Mouse (Mus musculus) midbrain, embryonic 13.5 days (tissue): Measurements from ENCODE around the gene Gm49027. TPM values are rescaled to one million over a fixed set of nuclear protein-coding genes. Genes with fewer than 3 reads are reported as not detected.
"Not testable (repeated sequence)": the region's sequence is repeated elsewhere in the genome, so short reads cannot be mapped to it uniquely, and the experiment has no call there.

ENCODE experiments used
- ATAC-seq: fragments of 200-750 bp; cut with Nextera tagmentation; 2 replicates; pipeline ENCODE4 v1.8.0; 2017; ENCODE audit warnings: mild to moderate bottlenecking, moderate TSS enrichment, moderate library complexity
- H3K27ac ChIP-seq: fragments of 300-500 bp; sonication (generic); 2 replicates; pipeline ENCODE4 v1.5.1; 2015; ENCODE audit warnings: inconsistent platforms, mild to moderate bottlenecking, moderate library complexity
- H3K27me3 ChIP-seq: fragments of 300-500 bp; sonication (generic); 2 replicates; pipeline ENCODE4 v1.6.1; 2015; ENCODE audit warnings: mild to moderate bottlenecking, inconsistent platforms
- H3K36me3 ChIP-seq: fragments of 300-500 bp; sonication (generic); 2 replicates; pipeline ENCODE4 v1.6.1; 2015; ENCODE audit warnings: mild to moderate bottlenecking, inconsistent platforms
- H3K4me1 ChIP-seq: fragments of 300-500 bp; sonication (generic); replicated peaks from 2 replicates; pipeline ENCODE4 v1.6.1; 2015; ENCODE audit warnings: inconsistent platforms
- H3K4me2 ChIP-seq: fragments of 300-500 bp; sonication (generic); replicated peaks from 2 replicates; pipeline ENCODE4 v1.6.1; 2015; ENCODE audit warnings: moderate library complexity, mild to moderate bottlenecking, inconsistent platforms
- H3K4me3 ChIP-seq: fragments of 300-500 bp; sonication (generic); replicated peaks from 2 replicates; pipeline ENCODE4 v1.5.1; 2015; ENCODE audit warnings: mild to moderate bottlenecking, inconsistent platforms
- H3K9ac ChIP-seq: fragments of 300-500 bp; sonication (generic); replicated peaks from 2 replicates; pipeline ENCODE4 v1.6.1; 2015; ENCODE audit warnings: mild to moderate bottlenecking, inconsistent platforms
- H3K9me3 ChIP-seq: fragments of 300-500 bp; sonication (generic); 2 replicates; pipeline ENCODE4 v1.6.1; 2016; ENCODE audit warnings: mild to moderate bottlenecking, inconsistent platforms
- WGBS: fragments of 180-500 bp; shearing (Covaris S2); methylation state at CpG from one replicate; pipeline ENCODE4 v1.1.7; 2015; 5-methylcytosine and 5-hydroxymethylcytosine counted together
- polyA plus RNA-seq: library from polyadenylated mRNA; unstranded; fragments of >200 nt; fragmentation: Nextera tagmentation; extraction: Ambion mirVana; gene quantifications from 2 replicates; pipeline ENCODE4 v1.2.1, GENCODE M21; 2015

The Gm49027 gene
- polyA plus RNA-seq, 1 experiment from 2014 or later: 1.5 TPM

DNA sequence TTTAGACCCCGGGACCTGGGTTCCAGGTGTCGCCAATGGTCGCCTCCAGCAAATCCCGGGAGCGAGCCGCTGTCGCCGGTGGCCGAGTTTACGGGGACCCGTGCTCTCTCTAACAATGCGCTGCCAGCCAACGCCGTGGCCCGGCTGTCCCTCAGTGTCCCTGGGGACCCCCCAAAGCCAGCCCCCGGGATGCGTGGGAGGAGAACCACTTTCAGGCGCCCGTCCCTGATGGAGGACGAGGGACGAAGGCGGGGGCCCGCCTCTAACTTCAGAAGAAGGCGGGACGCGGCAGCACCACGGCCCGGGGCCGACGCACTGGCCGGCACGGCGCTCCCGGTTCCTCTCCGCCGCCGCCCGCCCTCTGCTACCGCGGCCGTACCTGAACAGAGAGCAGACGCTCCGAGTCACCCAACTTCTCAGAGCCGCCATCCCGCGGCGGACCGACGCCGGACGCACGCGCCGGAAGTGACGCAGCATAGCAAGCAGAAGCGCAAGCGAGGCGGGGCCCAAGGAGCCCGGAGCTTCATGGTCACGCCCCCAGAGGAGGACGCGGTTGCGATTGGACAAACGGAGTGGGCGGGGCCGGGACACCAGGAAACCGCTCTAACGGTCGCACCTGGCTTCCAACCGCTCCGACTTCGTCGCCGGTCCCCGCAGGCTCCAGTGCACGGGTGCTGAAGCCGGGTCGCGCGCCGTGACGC is 1.4 kb downstream of the Gm49027 start, which contains the start of gene Diablo:
Diablo (minus strand) TSS at position 485 of the 701 bp plus-strand sequence.
- no peaks in the 10 kb centered on the region for H3K9me3 ChIP-seq
- WGBS: under 1% methylated on average over 82 of the region's 82 CpGs
- H3K36me3 ChIP-seq: peaks cover 23% of the 10 kb centered on the region
- H3K4me3 ChIP-seq: peak within 1 kb of the TSS; percentile 88
- peak; percentile 98 for ATAC-seq
- peak within 1 kb of the TSS; percentile 73 for H3K27ac ChIP-seq
- peak within 1 kb of the TSS; percentile 78 for H3K9ac ChIP-seq
- H3K27me3 ChIP-seq: no peaks in the 10 kb centered on the region
- H3K4me1 ChIP-seq: peaks cover 29% of the 10 kb centered on the region
- peak within 1 kb of the TSS; percentile 92 for H3K4me2 ChIP-seq

DNA sequence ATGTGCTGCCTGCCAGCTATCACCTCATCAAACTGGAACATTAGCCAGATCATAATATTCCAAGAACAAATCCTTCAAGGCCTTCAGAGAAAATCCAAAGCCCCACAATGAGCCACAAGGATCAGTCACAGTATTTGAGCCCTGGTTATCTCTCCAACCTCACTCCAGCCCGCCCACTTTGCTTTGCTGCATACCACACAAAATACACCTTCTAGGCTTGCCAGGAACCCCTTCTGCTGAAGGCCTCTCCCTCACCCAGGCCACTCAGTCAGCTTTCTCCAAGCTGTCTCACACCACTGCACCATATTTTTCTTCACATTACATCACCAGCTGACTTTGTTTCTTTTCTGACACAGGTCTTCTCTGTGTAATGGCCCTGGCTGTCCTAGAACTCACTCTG is 3.1 kb downstream of the Gm49027 start:
- Histone ChIP-seq H3K4me1 (peaks cover 29% of the 10 kb centered on the region), H3K27me3 (no peaks in the 10 kb centered on the region), H3K27ac (no peak overlapping the region), H3K36me3 (peaks cover 26% of the 10 kb centered on the region), H3K4me2 (no peak overlapping the region), H3K9me3 (no peaks in the 10 kb centered on the region), H3K4me3 (no peak overlapping the region), H3K9ac (no peak overlapping the region)
- WGBS: 85% methylated on average over 1 of the region's 1 CpGs
- no peak for ATAC-seq

DNA sequence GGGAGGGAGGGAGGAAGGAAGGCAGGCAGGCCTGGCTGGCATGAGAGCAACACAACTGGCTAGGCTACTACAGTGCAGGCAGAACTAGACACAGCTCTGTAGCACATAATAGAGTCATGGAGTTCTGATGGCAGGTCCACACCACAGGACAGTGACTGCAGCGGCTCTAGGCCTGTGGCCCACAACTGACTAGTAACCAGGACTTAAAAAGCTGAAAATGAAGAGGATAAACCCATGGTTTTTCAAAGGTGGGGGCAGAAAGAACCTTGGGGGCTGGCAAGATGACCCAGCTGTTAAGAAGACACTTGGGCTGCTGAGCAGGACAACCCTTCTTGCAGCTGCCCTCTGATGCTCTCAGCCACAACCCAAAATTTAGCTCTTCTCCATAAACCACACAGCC is 3.7 kb downstream of the Gm49027 start:
- Histone ChIP-seq H3K9me3 (no peaks in the 10 kb centered on the region), H3K36me3 (peaks cover 31% of the 10 kb centered on the region)

GRCm38 (mm10) chr5:123520666-123521065 is 4.6 kb downstream of the Gm49027 start:
- Histone ChIP-seq H3K4me2 (no peak overlapping the region), H3K9ac (no peak overlapping the region), H3K27me3 (no peaks in the 10 kb centered on the region), H3K4me3 (no peak overlapping the region), H3K9me3 (no peaks in the 10 kb centered on the region), H3K4me1 (peaks cover 29% of the 10 kb centered on the region), H3K36me3 (peaks cover 41% of the 10 kb centered on the region), H3K27ac (no peak overlapping the region)
- 89% methylated on average over 9 of the region's 9 CpGs for WGBS
- no peak for ATAC-seq

More for the DNA sequence above, 3.7 kb downstream of the Gm49027 start:
- H3K27ac ChIP-seq: no peak overlapping the region
- H3K4me1 ChIP-seq: peaks cover 29% of the 10 kb centered on the region
- no peak overlapping the region for H3K4me2 ChIP-seq
- no peaks in the 10 kb centered on the region for H3K27me3 ChIP-seq
- no peak overlapping the region for H3K4me3 ChIP-seq
- no peak for ATAC-seq
- WGBS: 94% methylated on average over 1 of the region's 1 CpGs
- no peak overlapping the region for H3K9ac ChIP-seq

GRCm38 (mm10) chr5:123514871-123515270 is 10.4 kb downstream of the Gm49027 start:
- peaks cover 75% of the 10 kb centered on the region for H3K36me3 ChIP-seq

GRCm38 (mm10) chr5:123512102-123512501 is 13.2 kb downstream of the Gm49027 start:
- H3K36me3 ChIP-seq: peaks cover 50% of the 10 kb centered on the region
- H3K9me3 ChIP-seq: no peaks in the 10 kb centered on the region
- H3K27me3 ChIP-seq: peaks cover 5% of the 10 kb centered on the region
- H3K4me1 ChIP-seq: peaks cover 18% of the 10 kb centered on the region
- no peak overlapping the region for H3K9ac ChIP-seq
- WGBS: 93% methylated on average over 3 of the region's 3 CpGs
- ATAC-seq: no peak
- no peak overlapping the region for H3K27ac ChIP-seq
- no peak overlapping the region for H3K4me2 ChIP-seq
- no peak overlapping the region for H3K4me3 ChIP-seq

More at GRCm38 (mm10) chr5:123514871-123515270, 10.4 kb downstream of the Gm49027 start:
- no peak overlapping the region for H3K9ac ChIP-seq
- 93% methylated on average over 5 of the region's 5 CpGs for WGBS
- no peak overlapping the region for H3K27ac ChIP-seq
- no peak overlapping the region for H3K4me3 ChIP-seq
- H3K4me1 ChIP-seq: no peaks in the 10 kb centered on the region
- H3K9me3 ChIP-seq: no peaks in the 10 kb centered on the region
- no peak overlapping the region for H3K4me2 ChIP-seq
- H3K27me3 ChIP-seq: no peaks in the 10 kb centered on the region
- no peak for ATAC-seq

GRCm38 (mm10) chr5:123511426-123511825 is 13.9 kb downstream of the Gm49027 start:
- H3K9me3 ChIP-seq, H3K27ac ChIP-seq, H3K4me2 ChIP-seq, H3K4me3 ChIP-seq, ATAC-seq, H3K27me3 ChIP-seq, H3K9ac ChIP-seq: not testable (repeated sequence)
- WGBS: 75% methylated on average over 3 of the region's 3 CpGs
- H3K4me1 ChIP-seq: peaks cover 18% of the 10 kb centered on the region
- H3K36me3 ChIP-seq: peaks cover 44% of the 10 kb centered on the region

DNA sequence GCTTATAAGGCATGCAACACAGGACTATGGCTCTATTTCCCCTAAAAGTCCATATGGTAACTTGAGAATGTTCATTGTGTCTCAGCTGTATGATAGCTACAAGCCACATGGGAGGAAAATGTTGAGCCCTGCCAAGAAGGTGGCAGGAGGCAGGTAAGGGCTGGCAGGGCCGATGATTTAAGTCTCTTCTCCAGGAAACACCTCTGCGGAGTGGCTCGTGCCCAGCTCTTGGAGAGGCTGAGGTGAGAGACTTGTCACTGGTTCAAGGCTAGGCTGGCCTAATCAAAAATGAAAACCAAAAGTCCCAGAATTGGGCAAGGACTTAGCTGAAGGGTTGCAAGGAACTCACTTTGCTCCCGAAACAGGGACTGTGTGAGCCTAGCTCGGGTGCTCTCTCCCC is 15.1 kb downstream of the Gm49027 start, which contains the start of gene B3gnt4:
B3gnt4 (plus strand) TSS at position 301 of the 400 bp plus-strand sequence.
- WGBS: 94% methylated on average over 5 of the region's 5 CpGs

DNA sequence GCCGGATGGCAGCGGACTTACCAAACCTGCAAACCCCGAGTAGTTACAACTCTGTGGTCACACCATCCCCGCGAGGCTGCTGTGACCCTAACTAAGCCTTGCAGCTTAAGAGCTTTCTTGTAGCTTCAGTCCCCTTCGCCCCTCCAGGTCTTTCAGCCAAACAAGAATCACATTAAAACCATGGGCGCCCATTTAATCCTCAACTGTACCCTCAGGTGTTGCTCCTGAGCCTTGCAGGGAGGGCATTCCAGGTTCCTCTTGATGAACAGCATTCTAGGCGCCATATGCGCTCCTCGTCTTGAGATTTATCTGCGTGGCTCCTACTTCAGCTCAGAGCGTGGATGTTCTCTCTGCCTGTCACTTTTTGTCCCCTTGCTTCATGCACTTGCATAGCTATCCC is 16.4 kb downstream of the Gm49027 start:
- H3K4me3 ChIP-seq: peak overlapping the region; percentile 60
- peak overlapping the region; percentile 79 for H3K4me2 ChIP-seq
- no peak overlapping the region for H3K27ac ChIP-seq
- H3K27me3 ChIP-seq: peaks cover 13% of the 10 kb centered on the region
- H3K9ac ChIP-seq: peak overlapping the region; percentile 69
- peaks cover 28% of the 10 kb centered on the region for H3K36me3 ChIP-seq
- H3K4me1 ChIP-seq: peaks cover 18% of the 10 kb centered on the region
- H3K9me3 ChIP-seq: no peaks in the 10 kb centered on the region
- ATAC-seq: no peak
- 5% methylated on average over 12 of the region's 12 CpGs for WGBS

More for the DNA sequence above, 15.1 kb downstream of the Gm49027 start, which contains the start of gene B3gnt4:
- Histone ChIP-seq H3K4me2 (peak within 1 kb of the TSS; percentile 79), H3K9ac (no peak within 1 kb of the TSS), H3K9me3 (no peaks in the 10 kb centered on the region), H3K36me3 (peaks cover 31% of the 10 kb centered on the region), H3K4me3 (peak within 1 kb of the TSS; percentile 60), H3K27ac (no peak within 1 kb of the TSS), H3K4me1 (peaks cover 18% of the 10 kb centered on the region), H3K27me3 (peaks cover 10% of the 10 kb centered on the region)
- ATAC-seq: no peak

DNA sequence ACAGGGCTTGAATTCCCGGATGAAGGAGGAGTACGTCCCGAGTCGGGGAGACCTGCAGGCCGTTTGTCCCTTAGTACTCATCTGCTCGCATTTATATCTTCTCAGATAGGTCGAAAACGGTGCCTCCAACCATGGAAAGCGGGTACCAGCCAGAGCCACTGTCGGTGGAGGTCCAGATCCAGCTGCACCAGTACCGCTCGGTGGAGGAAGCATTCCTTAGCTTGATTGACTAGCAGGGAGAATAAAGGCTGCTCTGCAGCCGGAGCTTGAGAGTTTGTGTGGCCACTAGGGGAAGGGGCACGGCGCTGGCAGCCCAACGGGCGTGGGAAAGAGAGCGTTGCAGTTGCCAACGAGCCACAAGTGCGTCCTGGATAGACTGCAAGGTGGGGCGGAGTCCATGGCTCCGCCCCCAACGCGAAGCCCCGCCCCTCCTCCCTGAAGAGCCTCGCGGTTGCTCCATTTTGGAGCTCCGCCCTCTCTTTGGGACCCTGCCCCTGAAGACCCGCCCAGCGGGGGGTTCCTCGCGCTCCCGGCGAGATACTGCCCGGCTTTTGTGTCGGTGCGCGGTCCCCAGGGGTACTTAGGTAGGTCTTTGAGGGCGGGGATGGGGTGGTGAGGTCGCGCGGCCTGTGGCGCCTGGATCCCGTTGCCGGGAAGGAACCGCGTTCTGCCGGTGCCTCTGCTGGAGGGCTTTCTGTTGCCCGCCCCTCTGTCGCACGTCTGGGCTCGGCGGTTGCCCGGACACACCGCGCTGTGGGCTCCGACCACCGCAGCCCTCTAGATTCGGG is 17.2 kb downstream of the Gm49027 start:
- Histone ChIP-seq H3K36me3 (peaks cover 23% of the 10 kb centered on the region), H3K9me3 (no peaks in the 10 kb centered on the region), H3K4me1 (peaks cover 18% of the 10 kb centered on the region), H3K4me2 (peak overlapping the region; percentile 79), H3K9ac (peak overlapping the region; percentile 69), H3K27me3 (peaks cover 13% of the 10 kb centered on the region), H3K4me3 (peak overlapping the region; percentile 60), H3K27ac (no peak overlapping the region)
- ATAC-seq: peak; percentile 90
- under 1% methylated on average over 57 of the region's 59 CpGs for WGBS

DNA sequence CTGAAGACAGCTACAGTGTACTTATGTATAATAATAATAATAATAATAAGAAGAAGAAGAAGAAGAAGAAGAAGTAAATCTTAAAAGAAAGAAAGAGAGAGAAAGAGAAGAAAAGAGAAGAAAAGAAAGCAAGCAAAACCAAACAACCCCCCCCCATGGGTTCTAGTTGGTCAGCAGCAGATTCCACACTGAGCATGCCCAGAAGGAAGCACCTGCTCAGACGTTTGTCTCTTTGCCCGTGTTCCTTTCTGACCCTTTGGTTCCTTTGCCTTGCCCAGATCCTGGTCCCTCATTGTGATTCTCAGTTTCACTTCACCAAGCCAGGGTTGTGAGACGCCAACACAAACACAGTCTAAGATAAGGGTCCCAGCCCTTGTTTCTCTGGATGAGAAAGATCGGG is 23.3 kb downstream of the Gm49027 start:
- ATAC-seq: no peak
- Histone ChIP-seq H3K9ac (no peak overlapping the region), H3K27me3 (peaks cover 10% of the 10 kb centered on the region; the same call in 1 of the 2 replicates), H3K27ac (no peak overlapping the region), H3K36me3 (no peaks in the 10 kb centered on the region), H3K9me3 (no peaks in the 10 kb centered on the region), H3K4me2 (no peak overlapping the region), H3K4me1 (peaks cover 8% of the 10 kb centered on the region; the same call in 1 of the 2 replicates), H3K4me3 (no peak overlapping the region)
- WGBS: 79% methylated on average over 4 of the region's 4 CpGs

- H3K9me3 ChIP-seq: no peaks in the 10 kb centered on the region
- no peaks in the 10 kb centered on the region for H3K36me3 ChIP-seq
- H3K4me3 ChIP-seq: no peak overlapping the region
- WGBS: 45% methylated on average over 4 of the region's 4 CpGs
- no peak overlapping the region for H3K9ac ChIP-seq
- peaks cover 8% of the 10 kb centered on the region; the same call in 1 of the 2 replicates for H3K4me1 ChIP-seq
- no peak overlapping the region for H3K27ac ChIP-seq
- 0 out of 2 replicates have a peak, but pooled peaks cover 4% of the 10 kb centered on the region for H3K27me3 ChIP-seq
- ATAC-seq: no peak
- no peak overlapping the region for H3K4me2 ChIP-seq
Measured at GRCm38 (mm10) chr5:123499717-123500116, 25.6 kb downstream of the Gm49027 start.
